In the genomic region with DNA sequence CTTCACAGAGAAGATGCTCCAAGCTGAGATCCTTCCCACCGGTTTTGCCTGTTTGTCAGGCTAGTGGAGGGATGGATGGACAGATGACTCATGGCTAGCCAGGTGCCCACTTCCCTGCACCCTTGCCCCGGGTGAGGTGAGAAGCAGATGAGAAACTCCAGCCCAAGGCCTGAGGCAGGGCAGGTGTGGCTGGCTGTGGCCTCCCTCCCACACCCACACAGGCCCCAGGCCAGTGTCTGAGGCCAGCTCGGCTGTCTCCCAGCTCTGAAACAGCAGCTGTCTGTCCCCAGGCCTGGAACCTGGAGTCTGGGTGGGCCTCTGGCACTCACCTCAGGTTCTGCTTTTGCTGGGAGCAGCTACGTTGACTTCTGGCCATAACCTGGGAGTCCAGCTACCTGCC, we compare ENCODE assay signal across 17 mouse cellular contexts. TPM values are rescaled to one million over a fixed set of nuclear protein-coding genes. Genes with fewer than 3 reads are reported as not detected.
DNase-seq lines count a peak whose midpoint lies in the region; ATAC-seq lines count a peak whose summit lies in the region.
"Had no signal": no experiment of that assay in that cellular context is flagged by ENCODE, and none has a peak within 500 bp of the region (broad histone marks: within the 10 kb centered on the region; RNA-seq: fewer than 3 reads in every experiment).

No protein-coding gene starts in this region.

- no peak overlapping the region for H3K9ac ChIP-seq in forebrain, embryonic 12.5 days
- no peak overlapping the region for H3K9ac ChIP-seq in forebrain, embryonic 14.5 days (ENCODE audit: low read length)
- no peak overlapping the region for H3K9ac ChIP-seq in hindbrain, embryonic 12.5 days
- no peak overlapping the region for H3K9ac ChIP-seq in liver, embryonic 12.5 days
- H3K9ac ChIP-seq: embryonic facial prominence, embryonic 12.5 days; forebrain, embryonic 13.5 days; hindbrain, embryonic 15.5 days had no signal

- H3K27me3 ChIP-seq in forebrain, embryonic 12.5 days = no peaks in the 10 kb centered on the region; the same call in 1 of the 2 replicates
- no peaks in the 10 kb centered on the region for H3K27me3 ChIP-seq in forebrain, embryonic 14.5 days (replicated peaks; ENCODE audit: control insufficient read depth, insufficient read depth, low read length)
- H3K27me3 ChIP-seq in hindbrain, embryonic 10.5 days (ENCODE audit: insufficient read depth, poor library complexity, severe bottlenecking) = peaks cover 3% of the 10 kb centered on the region; the same call in 1 of the 2 replicates
- no peaks in the 10 kb centered on the region for H3K27me3 ChIP-seq in hindbrain, embryonic 12.5 days
- peaks cover 28% of the 10 kb centered on the region for H3K27me3 ChIP-seq in liver, embryonic 12.5 days (replicated peaks)
- H3K27me3 ChIP-seq: embryonic facial prominence, embryonic 12.5 days; forebrain, embryonic 13.5 days; hindbrain, embryonic 15.5 days had no signal

- ATAC-seq in forebrain, embryonic 12.5 days (ENCODE audit: low FRiP score) = no peak
- no peak for ATAC-seq in forebrain, embryonic 14.5 days
- ATAC-seq in hindbrain, embryonic 12.5 days (ENCODE audit: low FRiP score) = no peak
- ATAC-seq in liver, embryonic 12.5 days = no peak
- ATAC-seq: forebrain, embryonic 13.5 days had no signal

- H3K27ac ChIP-seq in forebrain, embryonic 12.5 days = 0 out of 2 replicates have a peak overlapping the region, but pooled peaks have one; percentile 13
- no peak overlapping the region for H3K27ac ChIP-seq in forebrain, embryonic 14.5 days (ENCODE audit: low read depth, low read length)
- H3K27ac ChIP-seq in hindbrain, embryonic 10.5 days = 0 out of 2 replicates have a peak overlapping the region, but pooled peaks have one; percentile 1
- H3K27ac ChIP-seq in hindbrain, embryonic 12.5 days = no peak overlapping the region
- no peak overlapping the region for H3K27ac ChIP-seq in liver, embryonic 12.5 days
- H3K27ac ChIP-seq: embryonic facial prominence, embryonic 12.5 days; forebrain, embryonic 13.5 days; hindbrain, embryonic 15.5 days had no signal

- H3K9me3 ChIP-seq in forebrain, embryonic 12.5 days = no peaks in the 10 kb centered on the region
- H3K9me3 ChIP-seq in forebrain, embryonic 14.5 days (replicated peaks; ENCODE audit: control insufficient read depth, low read length) = no peaks in the 10 kb centered on the region
- no peaks in the 10 kb centered on the region for H3K9me3 ChIP-seq in hindbrain, embryonic 10.5 days
- H3K9me3 ChIP-seq in hindbrain, embryonic 12.5 days (replicated peaks) = no peaks in the 10 kb centered on the region
- no peaks in the 10 kb centered on the region for H3K9me3 ChIP-seq in liver, embryonic 12.5 days (replicated peaks)
- H3K9me3 ChIP-seq: embryonic facial prominence, embryonic 12.5 days; forebrain, embryonic 13.5 days; hindbrain, embryonic 15.5 days had no signal

- no peak for DNase-seq in forebrain, embryonic 14.5 days (ENCODE audit: low spot score)
- no peak for DNase-seq in hindbrain, embryonic 10.5 days (ENCODE audit: low spot score)
- DNase-seq in urinary bladder, postnatal 14 days (ENCODE audit: low spot score) = peak; percentile 26
- no peak for DNase-seq in urinary bladder, postnatal 25 days (ENCODE audit: low spot score)
- DNase-seq: adrenal gland, postnatal 10 days; cerebellum, adult 11 months; cerebellum, adult 8-10 months; cerebellum, postnatal 14 days; embryo, embryonic 11 days; gastrocnemius, postnatal 10 days; heart, postnatal 10 days had no signal

- H3K4me1 ChIP-seq in forebrain, embryonic 12.5 days = 0 out of 2 replicates have a peak, but pooled peaks cover 4% of the 10 kb centered on the region
- H3K4me1 ChIP-seq in forebrain, embryonic 14.5 days (ENCODE audit: control insufficient read depth, insufficient read depth, low read length) = no peaks in the 10 kb centered on the region
- H3K4me1 ChIP-seq in hindbrain, embryonic 10.5 days (replicated peaks) = peaks cover 24% of the 10 kb centered on the region
- H3K4me1 ChIP-seq in hindbrain, embryonic 12.5 days = 0 out of 2 replicates have a peak, but pooled peaks cover 4% of the 10 kb centered on the region
- H3K4me1 ChIP-seq in liver, embryonic 12.5 days = peaks cover 5% of the 10 kb centered on the region; the same call in 1 of the 2 replicates
- H3K4me1 ChIP-seq: forebrain, embryonic 13.5 days; hindbrain, embryonic 15.5 days had no signal

- H3K4me3 ChIP-seq in forebrain, embryonic 12.5 days (replicated peaks) = no peak overlapping the region
- no peak overlapping the region for H3K4me3 ChIP-seq in forebrain, embryonic 14.5 days (ENCODE audit: low read depth, low read length)
- H3K4me3 ChIP-seq in hindbrain, embryonic 10.5 days = no peak overlapping the region
- H3K4me3 ChIP-seq in hindbrain, embryonic 12.5 days = no peak overlapping the region
- no peak overlapping the region for H3K4me3 ChIP-seq in liver, embryonic 12.5 days
- H3K4me3 ChIP-seq: embryonic facial prominence, embryonic 12.5 days; forebrain, embryonic 13.5 days; hindbrain, embryonic 15.5 days had no signal

- no peaks in the 10 kb centered on the region for H3K36me3 ChIP-seq in forebrain, embryonic 12.5 days (replicated peaks)
- no peaks in the 10 kb centered on the region for H3K36me3 ChIP-seq in forebrain, embryonic 14.5 days (ENCODE audit: control insufficient read depth, insufficient read depth, low read length)
- H3K36me3 ChIP-seq in hindbrain, embryonic 10.5 days = no peaks in the 10 kb centered on the region
- no peaks in the 10 kb centered on the region for H3K36me3 ChIP-seq in hindbrain, embryonic 12.5 days
- H3K36me3 ChIP-seq in liver, embryonic 12.5 days = no peaks in the 10 kb centered on the region
- H3K36me3 ChIP-seq: embryonic facial prominence, embryonic 12.5 days; hindbrain, embryonic 15.5 days had no signal

- H3K4me2 ChIP-seq in forebrain, embryonic 12.5 days = no peak overlapping the region
- no peak overlapping the region for H3K4me2 ChIP-seq in forebrain, embryonic 14.5 days (ENCODE audit: low read length)
- H3K4me2 ChIP-seq in hindbrain, embryonic 12.5 days (replicated peaks) = no peak overlapping the region
- no peak overlapping the region for H3K4me2 ChIP-seq in liver, embryonic 12.5 days
- H3K4me2 ChIP-seq: embryonic facial prominence, embryonic 12.5 days; forebrain, embryonic 13.5 days; hindbrain, embryonic 15.5 days had no signal

- WGBS in forebrain, embryonic 12.5 days = 78% methylated on average over 4 of the region's 4 CpGs
- WGBS in forebrain, embryonic 14.5 days = 83% methylated on average over 4 of the region's 4 CpGs
- 75% methylated on average over 4 of the region's 4 CpGs for WGBS in hindbrain, embryonic 10.5 days
- 80% methylated on average over 4 of the region's 4 CpGs for WGBS in hindbrain, embryonic 12.5 days
- WGBS in liver, embryonic 12.5 days (ENCODE audit: insufficient replicate concordance) = 48% methylated on average over 4 of the region's 4 CpGs

RNA-seq across cellular contexts. Expression of a gene that starts 24.8 kb away (rescaled TPM):
- polyA plus RNA-seq in forebrain, embryonic 12.5 days (2016; fragmentation: Nextera tagmentation; extraction: Ambion mirVana) = 88.6 and 91.3 TPM in 2 replicates
- polyA plus RNA-seq in forebrain, embryonic 14.5 days (2014; fragmentation: Nextera tagmentation; extraction: Ambion mirVana) = 53.6 and 72.5 TPM in 2 replicates
- 99.1 and 114 TPM in 2 replicates for polyA plus RNA-seq in hindbrain, embryonic 10.5 days (2016; fragmentation: Nextera tagmentation; extraction: Ambion mirVana)
- 121 and 125 TPM in 2 replicates for polyA plus RNA-seq in hindbrain, embryonic 12.5 days (2016; fragmentation: Nextera tagmentation; extraction: Ambion mirVana)
- 54.9 and 55.2 TPM in 2 replicates for polyA plus RNA-seq in liver, embryonic 12.5 days (2016; fragmentation: Nextera tagmentation; extraction: Ambion mirVana)

RNA-seq across cellular contexts. Expression of a gene that starts 56.8 kb away (rescaled TPM):
- polyA plus RNA-seq in forebrain, embryonic 12.5 days (2016; fragmentation: Nextera tagmentation; extraction: Ambion mirVana) = 23.5 and 24.0 TPM in 2 replicates
- polyA plus RNA-seq in forebrain, embryonic 14.5 days (2014; fragmentation: Nextera tagmentation; extraction: Ambion mirVana) = 12.6 and 14.5 TPM in 2 replicates
- 17.0 and 18.8 TPM in 2 replicates for polyA plus RNA-seq in hindbrain, embryonic 10.5 days (2016; fragmentation: Nextera tagmentation; extraction: Ambion mirVana)
- polyA plus RNA-seq in hindbrain, embryonic 12.5 days (2016; fragmentation: Nextera tagmentation; extraction: Ambion mirVana) = 21.9 and 23.8 TPM in 2 replicates
- 3.0 and 3.5 TPM in 2 replicates for polyA plus RNA-seq in liver, embryonic 12.5 days (2016; fragmentation: Nextera tagmentation; extraction: Ambion mirVana)

Comparison
In these comparisons a context has a peak if more than half of its experiments do, and no peak if none do; other contexts are left out.
1. H3K27ac ChIP-seq: peak in forebrain, embryonic 12.5 days (single experiment) and hindbrain, embryonic 10.5 days (single experiment); none in forebrain, embryonic 14.5 days (single experiment), hindbrain, embryonic 12.5 days (single experiment) and liver, embryonic 12.5 days (single experiment).